Mouse (Mus musculus) forebrain, postnatal 0 days (tissue): ENCODE results near the gene Cdk19. TPM values are rescaled to one million over a fixed set of nuclear protein-coding genes. Genes with fewer than 3 reads are reported as not detected.
"Not testable (repeated sequence)": the region's sequence is repeated elsewhere in the genome, so short reads cannot be mapped to it uniquely, and the experiment has no call there.

ENCODE experiments used
- ATAC-seq: fragments of 200-750 bp; cut with Nextera tagmentation; 2 replicates; pipeline ENCODE4 v1.8.0; 2017; ENCODE audit warnings: mild to moderate bottlenecking, moderate library complexity
- DNase-seq: peaks from one replicate; pipeline ENCODE4 v3.0.0-alpha.2; 2015
- H3K27ac ChIP-seq: fragments of 300-500 bp; sonication (generic); 2 replicates; pipeline ENCODE4 v1.5.1; 2014; ENCODE audit warnings: low read depth, mild to moderate bottlenecking, antibody characterized with exemption, low read length, moderate library complexity, mixed read lengths
- H3K27me3 ChIP-seq: fragments of 300-500 bp; sonication (generic); 2 replicates; pipeline ENCODE4 v1.6.1; 2014; ENCODE audit warnings: mild to moderate bottlenecking, low read length, mixed read lengths; ENCODE audit not compliant: insufficient read depth
- H3K36me3 ChIP-seq: fragments of 300-500 bp; sonication (generic); 2 replicates; pipeline ENCODE4 v1.6.1; 2014; ENCODE audit warnings: mild to moderate bottlenecking, moderate library complexity; ENCODE audit not compliant: insufficient read depth
- H3K4me1 ChIP-seq: fragments of 300-500 bp; sonication (generic); 2 replicates; pipeline ENCODE4 v1.6.1; 2014; ENCODE audit warnings: antibody characterized with exemption; ENCODE audit not compliant: insufficient read depth
- H3K4me2 ChIP-seq: fragments of 300-500 bp; sonication (generic); 2 replicates; pipeline ENCODE4 v1.6.1; 2014; ENCODE audit warnings: low read depth, mild to moderate bottlenecking, moderate library complexity
- H3K4me3 ChIP-seq: fragments of 300-500 bp; sonication (generic); 2 replicates; pipeline ENCODE4 v1.5.1; 2014; ENCODE audit warnings: low read depth, low read length, mixed read lengths
- H3K9ac ChIP-seq: fragments of 300-500 bp; sonication (generic); 2 replicates; pipeline ENCODE4 v1.6.1; 2014; ENCODE audit warnings: mild to moderate bottlenecking
- H3K9me3 ChIP-seq: fragments of 300-500 bp; sonication (generic); 2 replicates; pipeline ENCODE4 v1.6.1; 2016; ENCODE audit warnings: low read length
- CTCF ChIP-seq: sonication (generic); IDR thresholded peaks from 2 replicates; pipeline ENCODE4 v1.5.1; 2016; ENCODE audit warnings: antibody characterized with exemption, control low read depth, low read depth
- WGBS: fragments of 180-500 bp; shearing (Covaris S2); extraction: QIAGEN DNeasy Blood & Tissue Kit; methylation state at CpG from one replicate; pipeline ENCODE4 v1.1.7; 2014; 5-methylcytosine and 5-hydroxymethylcytosine counted together
- polyA plus RNA-seq: library from polyadenylated mRNA; unstranded; fragments of >200 nt; fragmentation: Nextera tagmentation; extraction: Ambion mirVana; gene quantifications from 2 replicates; pipeline ENCODE4 v1.2.1, GENCODE M21; 2015
- total RNA-seq: library from RNA; depleted of rRNA; stranded (reverse); fragments of >200 nt; gene quantifications from 2 replicates; pipeline ENCODE4 v1.2.3, GENCODE M21; 2014; rRNA removed

Cdk19 gene
- total and polyA plus RNA-seq, 2 experiments from 2014 or later = 11.5 to 33.7 TPM

GRCm38 (mm10) chr10:40525616-40526155 lies 186.3 kb downstream of the Cdk19 start:
- Histone ChIP-seq H3K36me3 (no peaks in the 10 kb centered on the region), H3K4me1 (0 out of 2 replicates have a peak, but pooled peaks cover 4% of the 10 kb centered on the region), H3K27me3 (no peaks in the 10 kb centered on the region), H3K9ac (no peak overlapping the region), H3K27ac (no peak overlapping the region), H3K9me3 (no peaks in the 10 kb centered on the region), H3K4me3 (no peak overlapping the region), H3K4me2 (no peak overlapping the region)
- no peak for DNase-seq
- ATAC-seq = no peak
- no peak for TF ChIP-seq CTCF
- 79% methylated on average over 9 of the region's 9 CpGs for WGBS

- 71% methylated on average over 8 of the region's 8 CpGs for WGBS
- Histone ChIP-seq H3K27ac (no peak overlapping the region), H3K4me3 (no peak overlapping the region), H3K27me3 (no peaks in the 10 kb centered on the region), H3K4me2 (no peak overlapping the region), H3K36me3 (no peaks in the 10 kb centered on the region), H3K4me1 (0 out of 2 replicates have a peak, but pooled peaks cover 4% of the 10 kb centered on the region), H3K9me3 (no peaks in the 10 kb centered on the region), H3K9ac (no peak overlapping the region)
- DNase-seq = no peak
- TF ChIP-seq CTCF = no peak
- no peak for ATAC-seq
These were observed 187.0 kb downstream of the Cdk19 start for GRCm38 (mm10) chr10:40526301-40526761.

- ATAC-seq (no peak), DNase-seq (no peak)
- Histone ChIP-seq H3K27ac (no peak overlapping the region), H3K4me2 (no peak overlapping the region), H3K9ac (no peak overlapping the region), H3K4me3 (no peak overlapping the region), H3K9me3 (no peaks in the 10 kb centered on the region), H3K27me3 (no peaks in the 10 kb centered on the region), H3K36me3 (no peaks in the 10 kb centered on the region), H3K4me1 (no peaks in the 10 kb centered on the region)
- no peak for TF ChIP-seq CTCF
- 88% methylated on average over 3 of the region's 3 CpGs for WGBS
These were observed 187.6 kb downstream of the Cdk19 start for GRCm38 (mm10) chr10:40526986-40527385.

DNA sequence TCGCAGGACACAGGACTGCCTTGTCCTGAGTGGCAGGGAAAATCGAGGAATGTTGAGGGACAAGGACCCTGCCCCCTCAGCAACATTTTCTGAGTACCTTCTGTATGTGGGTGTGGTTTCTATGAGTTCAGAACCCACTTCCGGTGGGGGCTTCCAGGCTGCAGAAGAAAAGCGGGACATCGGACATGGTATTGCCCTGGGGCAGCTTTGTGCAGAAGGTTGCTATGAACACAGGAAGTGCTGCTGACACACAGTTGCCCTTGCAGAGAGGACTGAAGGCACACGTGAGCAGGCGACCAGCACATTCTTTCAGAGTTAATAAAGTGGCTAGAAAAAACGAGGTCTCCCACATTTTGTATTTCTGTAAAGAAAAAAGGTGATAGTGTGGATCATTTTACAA lies 188.2 kb downstream of the Cdk19 start:
- no peaks in the 10 kb centered on the region for H3K36me3 ChIP-seq
- H3K4me3 ChIP-seq = no peak overlapping the region
- DNase-seq (no peak), ATAC-seq (no peak)
- no peak overlapping the region for H3K4me2 ChIP-seq
- H3K27ac ChIP-seq = no peak overlapping the region
- H3K9ac ChIP-seq = no peak overlapping the region
- WGBS = 62% methylated on average over 8 of the region's 8 CpGs
- H3K27me3 ChIP-seq = no peaks in the 10 kb centered on the region
- no peak for TF ChIP-seq CTCF
- no peaks in the 10 kb centered on the region for H3K4me1 ChIP-seq
- no peaks in the 10 kb centered on the region for H3K9me3 ChIP-seq

- Histone ChIP-seq H3K27me3 (no peaks in the 10 kb centered on the region), H3K4me3 (no peak overlapping the region), H3K36me3 (no peaks in the 10 kb centered on the region), H3K27ac (no peak overlapping the region), H3K9ac (no peak overlapping the region), H3K9me3 (no peaks in the 10 kb centered on the region), H3K4me1 (no peaks in the 10 kb centered on the region), H3K4me2 (no peak overlapping the region)
- 63% methylated on average over 8 of the region's 10 CpGs for WGBS
- no peak for TF ChIP-seq CTCF
- DNase-seq (no peak), ATAC-seq (no peak)
These were observed 189.3 kb downstream of the Cdk19 start for GRCm38 (mm10) chr10:40528668-40529067.

DNA sequence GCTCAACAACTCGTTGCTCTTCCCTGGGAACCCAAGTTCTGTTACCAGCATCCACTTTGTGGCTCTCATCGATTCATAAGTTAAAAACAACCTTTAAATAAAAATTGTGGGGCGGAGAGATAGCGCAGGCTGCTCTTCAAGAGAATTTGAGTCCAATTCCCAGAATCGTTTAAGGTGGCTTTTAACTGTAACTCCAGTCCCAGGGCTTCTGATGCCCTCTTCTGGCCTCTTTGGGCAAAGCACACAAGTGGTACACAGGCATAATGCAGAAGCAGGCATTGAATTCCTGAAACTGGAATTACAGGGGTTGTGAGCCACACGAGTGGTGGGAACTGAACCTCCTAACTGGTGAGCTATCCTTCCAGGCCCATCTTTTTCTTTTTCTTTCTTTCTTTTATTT lies 190.3 kb downstream of the Cdk19 start:
- no peak overlapping the region for H3K4me2 ChIP-seq
- no peak overlapping the region for H3K4me3 ChIP-seq
- DNase-seq (peak; percentile 67), ATAC-seq (peak; percentile 69)
- no peak overlapping the region for H3K9ac ChIP-seq
- no peaks in the 10 kb centered on the region for H3K4me1 ChIP-seq
- H3K9me3 ChIP-seq = no peaks in the 10 kb centered on the region
- H3K27me3 ChIP-seq = no peaks in the 10 kb centered on the region
- no peaks in the 10 kb centered on the region for H3K36me3 ChIP-seq
- 61% methylated on average over 6 of the region's 6 CpGs for WGBS
- peak; percentile 79 for TF ChIP-seq CTCF
- H3K27ac ChIP-seq = no peak overlapping the region

DNA sequence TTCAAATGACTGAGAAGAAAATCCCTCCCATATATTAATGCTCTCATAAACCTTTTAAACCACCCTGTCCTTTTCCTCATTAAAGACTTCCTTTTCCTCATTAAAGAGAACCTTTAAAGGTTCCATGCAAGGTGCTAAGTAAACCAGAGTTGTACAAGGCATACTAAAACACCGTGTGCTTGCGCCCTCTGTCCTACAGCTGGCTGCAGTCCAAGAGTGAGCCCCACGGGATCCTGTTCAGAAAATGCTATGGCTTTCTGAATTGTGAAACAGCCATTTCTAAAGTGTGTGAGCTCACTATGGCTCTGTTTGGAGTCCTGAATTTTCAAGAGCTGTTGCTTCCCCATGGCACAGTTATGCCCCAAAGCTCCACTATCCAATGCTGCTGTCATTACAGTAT lies 191.3 kb downstream of the Cdk19 start:
- no peak for DNase-seq
- no peaks in the 10 kb centered on the region for H3K27me3 ChIP-seq
- H3K36me3 ChIP-seq = no peaks in the 10 kb centered on the region
- no peak for TF ChIP-seq CTCF
- no peak overlapping the region for H3K4me2 ChIP-seq
- ATAC-seq = no peak
- no peaks in the 10 kb centered on the region for H3K9me3 ChIP-seq
- no peak overlapping the region for H3K4me3 ChIP-seq
- H3K4me1 ChIP-seq = no peaks in the 10 kb centered on the region
- no peak overlapping the region for H3K9ac ChIP-seq
- 50% methylated on average over 3 of the region's 3 CpGs for WGBS
- no peak overlapping the region for H3K27ac ChIP-seq

DNA sequence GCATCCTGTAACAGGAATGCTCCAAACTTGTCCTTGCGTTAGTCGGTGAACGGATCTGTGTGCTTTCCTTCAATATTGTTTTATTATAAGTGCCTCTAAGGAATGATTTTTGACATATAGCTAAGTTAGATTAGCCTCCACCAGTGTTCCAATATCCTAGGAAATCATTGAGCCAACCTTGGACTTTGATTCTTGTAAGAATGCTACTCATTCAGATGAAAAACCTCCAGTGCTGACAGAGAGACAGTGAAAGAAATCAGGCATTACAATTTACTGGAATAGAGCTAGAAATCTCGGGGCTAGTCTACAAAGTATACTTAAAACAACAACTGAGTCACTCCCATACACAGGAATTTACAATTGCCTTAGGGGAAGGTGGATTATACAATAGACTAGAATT lies 193.2 kb downstream of the Cdk19 start:
- 93% methylated on average over 4 of the region's 4 CpGs for WGBS
- H3K27me3 ChIP-seq, DNase-seq, H3K9ac ChIP-seq, H3K27ac ChIP-seq, H3K36me3 ChIP-seq, ATAC-seq, H3K4me1 ChIP-seq, H3K9me3 ChIP-seq, H3K4me3 ChIP-seq, H3K4me2 ChIP-seq: not testable (repeated sequence)

Other genes with a start within 250 kb of the Cdk19 start
- 1.7 and 2.5 TPM in 2 replicates for gene Slc16a10, start 197.3 kb upstream of the Cdk19 start, total RNA-seq
- 1.3 and 1.5 TPM in 2 replicates for gene Slc16a10, start 197.3 kb upstream of the Cdk19 start, polyA plus RNA-seq
- 39.9 and 43.9 TPM in 2 replicates for gene Rpf2, start 92.5 kb upstream of the Cdk19 start, total RNA-seq
- gene Rpf2, start 92.5 kb upstream of the Cdk19 start, polyA plus RNA-seq = 66.7 and 74.3 TPM in 2 replicates
- gene Gtf3c6, start 81.5 kb upstream of the Cdk19 start, total RNA-seq = 35.0 and 41.9 TPM in 2 replicates
- 45.4 and 55.0 TPM in 2 replicates for gene Gtf3c6, start 81.5 kb upstream of the Cdk19 start, polyA plus RNA-seq
- gene Amd1, start 37.4 kb upstream of the Cdk19 start, total RNA-seq = 73.9 and 75.1 TPM in 2 replicates
- gene Amd1, start 37.4 kb upstream of the Cdk19 start, polyA plus RNA-seq = 35.0 and 38.0 TPM in 2 replicates
- not detected in 2 replicates for gene Slc22a16, start 230.8 kb downstream of the Cdk19 start, total RNA-seq
- not detected in 2 replicates for gene Slc22a16, start 230.8 kb downstream of the Cdk19 start, polyA plus RNA-seq